Mouse (Mus musculus) ES-E14 (cell line): ENCODE results near the gene Zfp869.

Source experiments
- CHD2 ChIP-seq: IDR thresholded peaks from 2 replicates; pipeline ENCODE4 v1.6.1; 2014; ENCODE audit warnings: mild to moderate bottlenecking, low read depth, low read length, inconsistent platforms
- HCFC1 ChIP-seq: IDR thresholded peaks from 2 replicates; pipeline ENCODE4 v1.6.1; 2012; ENCODE audit warnings: low read length, inconsistent platforms, borderline replicate concordance; ENCODE audit not compliant: insufficient read depth
- ZNF384 ChIP-seq: IDR thresholded peaks from 2 replicates; pipeline ENCODE4 v1.6.1; 2012; ENCODE audit warnings: low read depth, low read length, inconsistent platforms

DNA sequence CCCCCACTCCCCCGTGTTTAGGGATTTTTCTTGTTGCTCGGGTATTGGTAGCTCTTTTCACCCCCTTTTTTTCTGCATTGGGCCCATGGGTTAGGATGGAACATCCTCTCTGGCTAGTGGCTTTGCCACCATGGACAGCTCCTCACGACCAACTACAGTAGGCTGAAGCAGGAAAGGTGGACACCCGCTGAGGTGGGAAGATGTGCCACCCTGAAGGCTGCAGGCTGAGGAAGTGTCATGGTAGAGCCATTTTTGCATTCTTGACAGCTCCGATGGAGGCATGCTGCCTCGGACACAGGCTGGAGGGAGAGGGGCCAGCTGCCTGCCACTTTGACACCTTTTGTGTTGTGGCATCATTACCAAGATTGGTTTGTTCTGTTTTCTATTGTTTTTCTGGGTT is 8.7 kb downstream of the Zfp869 start:
- no peak; the same call in 1 of the 2 replicates for TF ChIP-seq ZNF384
- TF ChIP-seq CHD2 = no peak
- TF ChIP-seq HCFC1 = no peak
